Mouse (Mus musculus) limb, embryonic 14.5 days (tissue): ENCODE measurements around the gene Rhpn2. TPM values are rescaled to one million over a fixed set of nuclear protein-coding genes. Genes with fewer than 3 reads are reported as not detected.

ENCODE experiments used
- ATAC-seq: fragments of 200-750 bp; cut with Nextera tagmentation; 2 replicates; pipeline ENCODE4 v1.8.0; 2017; ENCODE audit warnings: low read depth, moderate number of reproducible peaks, moderate TSS enrichment; ENCODE audit not compliant: low FRiP score
- DNase-seq: peaks from one replicate; pipeline ENCODE4 v3.0.0-alpha.2; 2015; ENCODE audit warnings: low spot score
- H3K27ac ChIP-seq: fragments of 300-500 bp; sonication (generic); replicated peaks from 2 replicates; pipeline ENCODE4 v1.5.1; 2014; ENCODE audit warnings: low read depth, mild to moderate bottlenecking, low read length, moderate library complexity, mixed read lengths
- H3K27me3 ChIP-seq: fragments of 300-500 bp; sonication (generic); 2 replicates; pipeline ENCODE4 v1.6.1; 2014; ENCODE audit warnings: low read length, mixed read lengths; ENCODE audit not compliant: control insufficient read depth, insufficient read depth
- H3K36me3 ChIP-seq: fragments of 300-500 bp; sonication (generic); 2 replicates; pipeline ENCODE4 v1.6.1; 2014; ENCODE audit warnings: mild to moderate bottlenecking, low read length, moderate library complexity, mixed read lengths; ENCODE audit not compliant: control insufficient read depth, insufficient read depth
- H3K4me1 ChIP-seq: fragments of 300-500 bp; sonication (generic); 2 replicates; pipeline ENCODE4 v1.6.1; 2014; ENCODE audit warnings: antibody characterized with exemption, low read length, mixed read lengths; ENCODE audit not compliant: control insufficient read depth, insufficient read depth
- H3K4me2 ChIP-seq: fragments of 300-500 bp; sonication (generic); replicated peaks from 2 replicates; pipeline ENCODE4 v1.6.1; 2014; ENCODE audit warnings: low read depth, mild to moderate bottlenecking, low read length, moderate library complexity; ENCODE audit not compliant: severe bottlenecking
- H3K4me3 ChIP-seq: fragments of 300-500 bp; sonication (generic); replicated peaks from 2 replicates; pipeline ENCODE4 v1.5.1; 2014; ENCODE audit warnings: low read length
- H3K9ac ChIP-seq: fragments of 300-500 bp; sonication (generic); 2 replicates; pipeline ENCODE4 v1.6.1; 2014; ENCODE audit warnings: mild to moderate bottlenecking, low read depth, low read length, moderate library complexity; ENCODE audit not compliant: severe bottlenecking
- H3K9me3 ChIP-seq: fragments of 300-500 bp; sonication (generic); 2 replicates; pipeline ENCODE4 v1.6.1; 2016; ENCODE audit warnings: low read length; ENCODE audit not compliant: control insufficient read depth
- POLR2A ChIP-seq: fragments of 200-500 bp; IDR thresholded peaks from 2 replicates; pipeline ENCODE4 v1.8.0; 2012; ENCODE audit warnings: inconsistent platforms, mild to moderate bottlenecking, moderate library complexity, borderline replicate concordance; ENCODE audit not compliant: insufficient read depth, insufficient read length; ENCODE audit errors: extremely low read depth
- WGBS: fragments of 180-500 bp; shearing (Covaris S2); extraction: QIAGEN DNeasy Blood & Tissue Kit; methylation state at CpG from one replicate; pipeline ENCODE4 v1.1.7; 2014; 5-methylcytosine and 5-hydroxymethylcytosine counted together
- polyA plus RNA-seq, 2 experiments: library from polyadenylated mRNA; depleted of rRNA in 1 of 2; stranded (reverse) in 1 of 2; unstranded in 1 of 2; fragments of >200 nt; fragmentation: Nextera tagmentation in 1 of 2; extraction: Ambion mirVana in 1 of 2; gene quantifications; 2 replicates each; pipeline versions ENCODE4 v1.2.1 to v1.2.3; 2012 to 2014

Rhpn2 gene
- polyA plus RNA-seq, 2 experiments: 1.7 to 2.5 TPM

GRCm38 (mm10) chr7:35340196-35340595 is 6.2 kb downstream of the Rhpn2 start:
- peaks cover 5% of the 10 kb centered on the region; the same call in 1 of the 2 replicates for H3K27me3 ChIP-seq
- 48% methylated on average over 5 of the region's 5 CpGs for WGBS
- TF ChIP-seq POLR2A: no peak
- no peak overlapping the region for H3K9ac ChIP-seq
- no peak overlapping the region for H3K4me2 ChIP-seq
- DNase-seq: no peak
- H3K9me3 ChIP-seq: no peaks in the 10 kb centered on the region
- H3K27ac ChIP-seq: no peak overlapping the region
- H3K4me3 ChIP-seq: no peak overlapping the region
- no peaks in the 10 kb centered on the region for H3K4me1 ChIP-seq
- H3K36me3 ChIP-seq: no peaks in the 10 kb centered on the region
- ATAC-seq: no peak

- Histone ChIP-seq H3K4me3 (no peak overlapping the region), H3K9ac (no peak overlapping the region), H3K9me3 (no peaks in the 10 kb centered on the region), H3K27me3 (no peaks in the 10 kb centered on the region), H3K27ac (no peak overlapping the region), H3K4me2 (no peak overlapping the region), H3K36me3 (no peaks in the 10 kb centered on the region), H3K4me1 (no peaks in the 10 kb centered on the region)
- DNase-seq (no peak), ATAC-seq (no peak)
- TF ChIP-seq POLR2A: no peak
- WGBS: 77% methylated on average over 6 of the region's 6 CpGs
Observed at GRCm38 (mm10) chr7:35341282-35341681, 7.3 kb downstream of the Rhpn2 start.

- DNase-seq: no peak
- Histone ChIP-seq H3K9me3 (no peaks in the 10 kb centered on the region), H3K4me3 (no peak overlapping the region), H3K9ac (no peak overlapping the region), H3K36me3 (no peaks in the 10 kb centered on the region), H3K27ac (no peak overlapping the region), H3K4me2 (no peak overlapping the region), H3K27me3 (no peaks in the 10 kb centered on the region), H3K4me1 (no peaks in the 10 kb centered on the region)
- TF ChIP-seq POLR2A: no peak
- WGBS: 75% methylated on average over 4 of the region's 4 CpGs
- ATAC-seq: no peak
Observed at GRCm38 (mm10) chr7:35342498-35342897, 8.5 kb downstream of the Rhpn2 start.

GRCm38 (mm10) chr7:35344785-35345330 is 10.9 kb downstream of the Rhpn2 start:
- H3K36me3 ChIP-seq: no peaks in the 10 kb centered on the region
- H3K4me3 ChIP-seq: no peak overlapping the region
- H3K27ac ChIP-seq: no peak overlapping the region
- no peaks in the 10 kb centered on the region for H3K9me3 ChIP-seq
- WGBS: 96% methylated on average over 5 of the region's 5 CpGs
- ATAC-seq: no peak
- no peaks in the 10 kb centered on the region for H3K27me3 ChIP-seq
- no peak overlapping the region for H3K9ac ChIP-seq
- no peak for TF ChIP-seq POLR2A
- DNase-seq: no peak
- H3K4me2 ChIP-seq: no peak overlapping the region
- H3K4me1 ChIP-seq: no peaks in the 10 kb centered on the region

GRCm38 (mm10) chr7:35347918-35348700 is 14.1 kb downstream of the Rhpn2 start:
- Histone ChIP-seq H3K27ac (no peak overlapping the region), H3K9me3 (no peaks in the 10 kb centered on the region), H3K4me3 (no peak overlapping the region), H3K27me3 (no peaks in the 10 kb centered on the region), H3K4me1 (no peaks in the 10 kb centered on the region), H3K36me3 (no peaks in the 10 kb centered on the region), H3K9ac (no peak overlapping the region), H3K4me2 (no peak overlapping the region)
- TF ChIP-seq POLR2A: no peak
- no peak for ATAC-seq
- no peak for DNase-seq
- WGBS: 71% methylated on average over 18 of the region's 18 CpGs
